Mouse (Mus musculus): ENCODE measurements around the gene March5. TPM values are rescaled to one million over a fixed set of nuclear protein-coding genes. Genes with fewer than 3 reads are reported as not detected.

The March5 gene
- polyA plus RNA-seq, 1 experiment from 2014 or later: 44.9 TPM

DNA sequence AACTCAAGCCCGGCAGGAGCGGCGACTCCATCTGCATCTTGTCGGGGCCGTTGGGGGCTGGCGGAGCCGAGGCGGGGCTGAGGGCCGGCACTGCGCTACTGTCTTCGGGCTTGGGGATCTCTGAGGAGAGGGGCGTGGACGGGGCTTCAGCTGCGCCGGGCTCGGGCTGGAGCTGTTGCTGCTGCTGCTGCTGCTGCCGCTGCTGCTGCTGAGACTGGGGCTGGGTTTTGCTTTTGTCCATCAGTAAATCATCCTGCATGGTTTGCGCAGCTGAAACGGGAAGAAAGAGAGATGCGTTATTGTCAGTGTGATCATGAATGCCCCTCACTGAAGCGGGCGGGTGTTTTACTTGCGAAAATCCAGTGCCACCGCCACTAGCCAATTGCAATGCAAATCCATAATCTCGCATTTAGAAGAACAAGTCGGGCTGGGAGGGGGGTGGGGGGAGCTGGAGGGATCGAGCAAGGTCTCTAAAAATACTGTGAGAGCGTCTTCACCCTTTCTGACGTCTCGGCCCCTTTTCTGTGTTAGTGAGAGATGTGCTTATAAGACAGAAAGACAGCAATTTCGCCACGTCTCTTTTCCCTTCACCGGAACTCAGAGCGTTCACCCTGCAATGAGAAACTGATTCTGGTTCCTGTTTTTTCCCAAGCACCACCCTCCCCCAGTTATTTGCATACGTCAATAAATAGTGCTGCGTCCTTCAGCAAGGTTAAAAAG, 32.5 kb upstream of the March5 start:
- H3K27ac ChIP-seq (ENCODE audit: low read depth, low read length): peak overlapping the region; percentile 78
- WGBS: under 1% methylated on average over 36 of the region's 36 CpGs
- ATAC-seq: peak; percentile 45; the same call in 1 of the 2 replicates

DNA sequence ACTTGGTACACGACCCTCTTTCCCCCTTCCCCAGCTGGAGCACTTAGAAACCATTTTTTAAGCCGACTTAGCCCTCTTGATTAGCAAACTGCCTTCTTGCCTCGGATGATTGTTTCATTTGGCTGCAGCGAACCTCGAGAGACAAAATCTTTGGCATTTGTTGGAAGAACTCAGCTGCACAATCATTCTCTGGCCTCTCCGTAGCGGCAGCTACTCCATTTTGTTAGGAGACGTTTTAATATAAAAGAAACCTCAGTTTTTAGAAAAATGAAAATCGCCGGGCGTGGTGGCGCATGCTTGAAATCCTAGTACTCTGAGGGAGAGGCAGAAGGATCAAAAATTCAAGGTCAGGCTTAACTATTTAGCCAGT, 31.9 kb upstream of the March5 start:
- peak overlapping the region; percentile 78 for H3K27ac ChIP-seq (ENCODE audit: low read depth, low read length)
- TF ChIP-seq CTCF (IDR thresholded peaks at IDR 0.05; ENCODE audit: low read depth): no peak
- no peak for ATAC-seq

More for the DNA sequence above, 32.5 kb upstream of the March5 start:
- Histone ChIP-seq H3K9ac (ENCODE audit: low read depth, low read length) (peak overlapping the region; percentile 60), H3K4me2 (replicated peaks; ENCODE audit: low read depth) (peak overlapping the region; percentile 100), H3K27me3 (replicated peaks; ENCODE audit: control insufficient read depth, insufficient read depth, low read length) (0 out of 2 replicates have a peak, but pooled peaks cover 8% of the 10 kb centered on the region), H3K4me1 (replicated peaks; ENCODE audit: control insufficient read depth, insufficient read depth, low read length) (no peaks in the 10 kb centered on the region), H3K9me3 (ENCODE audit: control insufficient read depth) (no peaks in the 10 kb centered on the region), H3K36me3 (ENCODE audit: control insufficient read depth, insufficient read depth) (no peaks in the 10 kb centered on the region), H3K4me3 (ENCODE audit: low read depth, low read length) (peak overlapping the region; percentile 67)
- no peak for TF ChIP-seq CTCF (IDR thresholded peaks at IDR 0.05; ENCODE audit: low read depth)

DNA sequence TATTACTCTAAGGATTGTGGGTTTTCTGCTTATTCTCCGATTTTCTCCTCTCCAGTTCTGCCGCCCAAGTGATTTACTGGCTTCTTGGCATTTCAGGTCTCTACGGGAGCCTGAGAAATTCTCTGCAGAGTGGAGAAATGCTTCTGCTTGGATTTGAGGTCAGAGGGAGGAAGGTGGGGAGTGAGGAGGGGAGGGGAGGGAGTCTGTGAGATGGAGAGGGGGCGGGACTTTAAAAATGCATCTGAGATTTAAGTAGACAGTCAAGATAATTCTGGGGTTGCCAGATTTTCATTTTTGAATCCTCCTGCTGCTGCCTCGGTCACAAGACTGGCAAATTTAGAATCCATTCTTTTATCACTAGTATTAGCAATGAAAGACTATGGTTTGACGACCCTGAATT, 31.4 kb upstream of the March5 start:
- TF ChIP-seq CTCF (IDR thresholded peaks at IDR 0.05; ENCODE audit: low read depth): no peak
- H3K27ac ChIP-seq (ENCODE audit: low read depth, low read length): no peak overlapping the region
- ATAC-seq: no peak
- H3K4me3 ChIP-seq (ENCODE audit: low read depth, low read length): peak overlapping the region; percentile 67
- H3K9ac ChIP-seq (ENCODE audit: low read depth, low read length): peak overlapping the region; percentile 60; the same call in 1 of the 2 replicates
- H3K4me2 ChIP-seq (replicated peaks; ENCODE audit: low read depth): peak overlapping the region; percentile 100
- H3K9me3 ChIP-seq (ENCODE audit: control insufficient read depth): no peaks in the 10 kb centered on the region
- H3K36me3 ChIP-seq (ENCODE audit: control insufficient read depth, insufficient read depth): no peaks in the 10 kb centered on the region
- H3K4me1 ChIP-seq (replicated peaks; ENCODE audit: control insufficient read depth, insufficient read depth, low read length): no peaks in the 10 kb centered on the region
- 17% methylated on average over 6 of the region's 6 CpGs for WGBS
- H3K27me3 ChIP-seq (replicated peaks; ENCODE audit: control insufficient read depth, insufficient read depth, low read length): 0 out of 2 replicates have a peak, but pooled peaks cover 8% of the 10 kb centered on the region

More for the DNA sequence above, 31.9 kb upstream of the March5 start:
- Histone ChIP-seq H3K4me3 (ENCODE audit: low read depth, low read length) (peak overlapping the region; percentile 67), H3K4me2 (replicated peaks; ENCODE audit: low read depth) (peak overlapping the region; percentile 100), H3K9me3 (ENCODE audit: control insufficient read depth) (no peaks in the 10 kb centered on the region), H3K27me3 (replicated peaks; ENCODE audit: control insufficient read depth, insufficient read depth, low read length) (0 out of 2 replicates have a peak, but pooled peaks cover 8% of the 10 kb centered on the region), H3K9ac (ENCODE audit: low read depth, low read length) (peak overlapping the region; percentile 60), H3K4me1 (replicated peaks; ENCODE audit: control insufficient read depth, insufficient read depth, low read length) (no peaks in the 10 kb centered on the region), H3K36me3 (ENCODE audit: control insufficient read depth, insufficient read depth) (no peaks in the 10 kb centered on the region)
- WGBS: 2% methylated on average over 12 of the region's 12 CpGs

DNA sequence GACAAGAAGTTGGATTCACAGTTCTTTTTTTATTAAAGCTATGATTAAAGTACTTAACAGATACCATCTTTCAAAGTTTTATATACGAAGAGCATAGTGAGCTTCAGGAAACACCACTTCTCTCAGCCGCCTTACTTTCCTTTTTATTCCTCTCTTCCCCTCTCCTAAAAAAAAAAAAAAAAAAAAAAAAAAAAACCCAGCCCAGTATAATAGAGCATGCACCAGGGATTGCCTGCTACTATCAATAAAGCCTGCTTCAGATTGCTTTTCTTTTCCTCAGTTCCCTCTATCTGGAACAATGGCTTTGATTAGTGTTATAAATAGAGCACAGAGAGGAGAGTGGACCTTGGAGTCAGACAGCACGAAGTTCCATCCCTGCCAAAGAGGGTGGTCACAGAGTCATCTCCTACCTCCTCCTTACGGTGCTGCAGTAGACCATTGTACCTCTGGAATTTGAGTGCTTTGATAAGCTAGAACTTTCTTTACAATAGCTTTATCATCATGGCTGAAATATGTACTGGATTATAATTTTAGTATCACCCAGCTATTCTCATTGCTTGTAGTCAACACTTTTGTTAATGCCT, 30.4 kb upstream of the March5 start:
- Histone ChIP-seq H3K9ac (ENCODE audit: low read depth, low read length) (no peak overlapping the region), H3K4me2 (replicated peaks; ENCODE audit: low read depth) (peak overlapping the region; percentile 35), H3K36me3 (ENCODE audit: control insufficient read depth, insufficient read depth) (no peaks in the 10 kb centered on the region), H3K27ac (ENCODE audit: low read depth, low read length) (no peak overlapping the region; the same call in 1 of the 2 replicates), H3K9me3 (ENCODE audit: control insufficient read depth) (no peaks in the 10 kb centered on the region), H3K4me1 (replicated peaks; ENCODE audit: control insufficient read depth, insufficient read depth, low read length) (no peaks in the 10 kb centered on the region), H3K4me3 (ENCODE audit: low read depth, low read length) (no peak overlapping the region), H3K27me3 (replicated peaks; ENCODE audit: control insufficient read depth, insufficient read depth, low read length) (0 out of 2 replicates have a peak, but pooled peaks cover 8% of the 10 kb centered on the region)
- 42% methylated on average over 4 of the region's 4 CpGs for WGBS
- TF ChIP-seq CTCF (IDR thresholded peaks at IDR 0.05; ENCODE audit: low read depth): no peak
- no peak for ATAC-seq

DNA sequence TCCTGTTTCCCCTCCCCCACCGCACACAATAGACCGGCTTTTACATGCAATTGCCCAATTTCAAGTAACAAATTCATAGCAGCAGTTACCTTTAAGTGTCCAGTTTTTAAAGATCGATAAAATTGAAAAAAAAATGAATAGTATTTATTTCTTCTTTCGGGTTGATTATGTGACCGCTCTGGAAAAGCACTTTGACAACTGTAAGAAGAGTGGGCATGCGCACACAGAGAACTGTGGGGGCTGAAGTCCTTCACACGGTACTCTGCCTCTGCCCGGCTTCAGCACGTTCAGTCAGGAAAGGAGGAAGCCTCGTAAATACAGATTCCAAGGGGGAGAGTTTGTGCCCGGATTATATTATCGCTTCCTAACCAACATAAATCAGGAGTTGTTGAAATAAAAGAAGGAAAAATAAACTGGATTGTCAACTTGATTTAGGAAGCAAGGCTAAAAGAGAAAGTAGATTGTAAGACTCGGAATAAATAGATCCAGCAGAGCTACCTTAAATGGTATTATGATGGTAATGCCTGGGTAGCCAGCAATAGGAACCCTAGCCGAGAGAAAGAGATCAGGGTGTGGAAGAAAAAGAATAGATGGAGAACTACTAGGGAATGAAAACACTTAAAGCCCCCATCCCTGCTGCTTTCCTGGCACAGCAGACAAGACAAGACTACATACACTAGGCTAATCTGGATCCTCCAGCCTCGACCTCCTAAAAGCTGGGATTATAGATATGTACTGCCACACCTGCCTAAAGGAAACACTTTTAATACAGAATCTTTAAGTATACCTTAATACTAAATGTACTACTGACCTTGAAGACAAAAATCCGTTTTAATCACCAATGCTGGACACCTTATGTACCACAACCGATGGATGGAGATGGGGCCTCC, 29.3 kb upstream of the March5 start:
- Histone ChIP-seq H3K36me3 (ENCODE audit: control insufficient read depth, insufficient read depth) (no peaks in the 10 kb centered on the region), H3K4me3 (ENCODE audit: low read depth, low read length) (peak overlapping the region; percentile 28), H3K27ac (ENCODE audit: low read depth, low read length) (no peak overlapping the region), H3K9me3 (ENCODE audit: control insufficient read depth) (no peaks in the 10 kb centered on the region), H3K4me2 (replicated peaks; ENCODE audit: low read depth) (peak overlapping the region; percentile 60), H3K27me3 (replicated peaks; ENCODE audit: control insufficient read depth, insufficient read depth, low read length) (0 out of 2 replicates have a peak, but pooled peaks cover under 1% of the 10 kb centered on the region), H3K4me1 (replicated peaks; ENCODE audit: control insufficient read depth, insufficient read depth, low read length) (no peaks in the 10 kb centered on the region), H3K9ac (ENCODE audit: low read depth, low read length) (no peak overlapping the region)
- ATAC-seq: 0 out of 2 replicates have a peak, but pooled peaks have one; percentile 51
- WGBS: 19% methylated on average over 17 of the region's 17 CpGs
- no peak for TF ChIP-seq CTCF (IDR thresholded peaks at IDR 0.05; ENCODE audit: low read depth)

Data from intestine, postnatal 0 days (tissue).